Mouse (Mus musculus) T-helper 2 cell (primary cell): ENCODE measurements at regions not wholly inside any gene's neighbourhood (a gene's known extent, or its start where the extent isn't known, plus 50 kb on each side); places are given as distances from the start of the nearest gene placed in this dataset.

Source experiments
- in situ Hi-C: fragments of 300-600 bp; cut with MboI, MseI; formaldehyde crosslinking; loops from one replicate; pipeline ENCODE4 v1.15.1; 2025; ENCODE audit warnings: high pct_unique_total_duplicates

GRCm38 (mm10) chr19:28205691-28206090 lies 194.7 kb upstream of the Rfx3 start:
- in situ Hi-C loops = no loop called here

GRCm38 (mm10) chr19:28203719-28204118 lies 192.8 kb upstream of the Rfx3 start:
- in situ Hi-C loops = no loop called here

GRCm38 (mm10) chr19:28199385-28199784 lies 188.4 kb upstream of the Rfx3 start:
- in situ Hi-C loops = no loop called here

GRCm38 (mm10) chr19:28196881-28197280 lies 185.9 kb upstream of the Rfx3 start:
- in situ Hi-C loops = no loop called here

GRCm38 (mm10) chr19:28192248-28192647 lies 181.3 kb upstream of the Rfx3 start:
- in situ Hi-C loops = no loop called here

GRCm38 (mm10) chr19:28191428-28192116 lies 180.6 kb upstream of the Rfx3 start:
- in situ Hi-C loops = no loop called here

- in situ Hi-C loops = no loop called here
Measured at GRCm38 (mm10) chr19:28190250-28190649, 179.3 kb upstream of the Rfx3 start.

GRCm38 (mm10) chr19:28188363-28188762 lies 177.4 kb upstream of the Rfx3 start:
- in situ Hi-C loops = no loop called here

GRCm38 (mm10) chr19:28182411-28183182 lies 171.6 kb upstream of the Rfx3 start:
- in situ Hi-C loops = no loop called here

GRCm38 (mm10) chr19:28181171-28181570 lies 170.2 kb upstream of the Rfx3 start:
- in situ Hi-C loops = no loop called here

- in situ Hi-C loops = loop anchor here (5.0 to 10.0 kb wide), 2 partner anchors 51 to 1773 kb away; no protein-coding TSS in a partner anchor
Measured at GRCm38 (mm10) chr19:28178114-28178513, 167.1 kb upstream of the Rfx3 start.

- in situ Hi-C loops = loop anchor here (5.0 to 10.0 kb wide), 2 partner anchors 50 to 1772 kb away; no protein-coding TSS in a partner anchor
Measured at GRCm38 (mm10) chr19:28176821-28177220, 165.9 kb upstream of the Rfx3 start.

GRCm38 (mm10) chr19:28171836-28172534 lies 161.0 kb upstream of the Rfx3 start:
- in situ Hi-C loops = loop anchor here (10.0 kb wide), 1 partner anchor 1767 kb away; no protein-coding TSS in a partner anchor

GRCm38 (mm10) chr19:28167451-28168165 lies 156.6 kb upstream of the Rfx3 start:
- in situ Hi-C loops = loop anchor here (10.0 kb wide), 1 partner anchor 197 kb away; no protein-coding TSS in a partner anchor

- in situ Hi-C loops = loop anchor here (10.0 kb wide), 1 partner anchor 198 kb away; no protein-coding TSS in a partner anchor
Measured at GRCm38 (mm10) chr19:28166626-28167025, 155.7 kb upstream of the Rfx3 start.

- in situ Hi-C loops = loop anchor here (10.0 kb wide), 1 partner anchor 199 kb away; no protein-coding TSS in a partner anchor
Measured at GRCm38 (mm10) chr19:28165901-28166361, 155.0 kb upstream of the Rfx3 start.

- in situ Hi-C loops = loop anchor here (10.0 kb wide), 1 partner anchor 202 kb away; no protein-coding TSS in a partner anchor
Measured at GRCm38 (mm10) chr19:28163195-28163594, 152.2 kb upstream of the Rfx3 start.

- in situ Hi-C loops = loop anchor here (10.0 kb wide), 1 partner anchor 204 kb away; no protein-coding TSS in a partner anchor
Measured at GRCm38 (mm10) chr19:28160582-28160981, 149.6 kb upstream of the Rfx3 start.

- in situ Hi-C loops = no loop called here
Measured at GRCm38 (mm10) chr19:28157196-28157595, 146.2 kb upstream of the Rfx3 start.

GRCm38 (mm10) chr19:28137581-28137980 lies 126.6 kb upstream of the Rfx3 start:
- in situ Hi-C loops = no loop called here

GRCm38 (mm10) chr19:28134806-28135205 lies 123.8 kb upstream of the Rfx3 start:
- in situ Hi-C loops = no loop called here
